Mouse (Mus musculus) MN1 (cell line): ENCODE data around the gene Speer1.
"Not testable (repeated sequence)": the region's sequence is repeated elsewhere in the genome, so short reads cannot be mapped to it uniquely, and the experiment has no call there.

Experiments
- DNase-seq: peaks from one replicate; pipeline ENCODE4 v3.0.0-alpha.2; 2016; ENCODE audit warnings: low spot score

Gene Speer1

GRCm38 (mm10) chr5:11341216-11341615 is at the start of gene Speer1:
Gene Speer1 (plus strand): TSS chr5:11341516.
- DNase-seq = not testable (repeated sequence)
